11 mouse cellular contexts compared by ENCODE assay signal in genomic region chr10:92307861-92308260, GRCm38 (mm10).
A peak's percentile ranks its signal among the peaks of the same experiment; 100 is the strongest.
DNase-seq lines count a peak whose midpoint lies in the region; ATAC-seq and TF ChIP-seq lines count a peak whose summit lies in the region.
"Had no signal": no experiment of that assay in that cellular context is flagged by ENCODE, and none has a peak within 500 bp of the region (broad histone marks: within the 10 kb centered on the region; RNA-seq: fewer than 3 reads in every experiment).

No protein-coding gene starts in this region.

- no peak overlapping the region for H3K4me2 ChIP-seq in forebrain, postnatal 0 days (ENCODE audit: low read depth)
- H3K4me2 ChIP-seq: neural tube, embryonic 13.5 days had no signal

- ATAC-seq in forebrain, postnatal 0 days: no peak

- DNase-seq in forebrain, postnatal 0 days: peak; percentile 69
- no peak for DNase-seq in forebrain, embryonic 10.5 days (ENCODE audit: extremely low spot score, low spot score)
- DNase-seq in layer of hippocampus, adult 9-10 months (ENCODE audit: low spot score): peak; percentile 77
- no peak for DNase-seq in layer of hippocampus, adult 8-10 months (ENCODE audit: low spot score in 2 of 2)
- peak; percentile 47 for DNase-seq in embryo, embryonic 9.5 days (ENCODE audit: extremely low spot score)
- DNase-seq in spleen, postnatal 10 days (ENCODE audit: low spot score in 2 of 2): no peak
- DNase-seq in cerebellum, adult 9-11 months: no peak
- DNase-seq: thymus, postnatal 4 days had no signal

- H3K27ac ChIP-seq in forebrain, postnatal 0 days (ENCODE audit: low read depth, low read length): no peak overlapping the region
- H3K27ac ChIP-seq in forebrain, embryonic 10.5 days: no peak overlapping the region
- H3K27ac ChIP-seq: neural tube, embryonic 13.5 days had no signal

- no peaks in the 10 kb centered on the region for H3K27me3 ChIP-seq in forebrain, postnatal 0 days (ENCODE audit: insufficient read depth, low read length)
- H3K27me3 ChIP-seq in forebrain, embryonic 10.5 days (ENCODE audit: poor library complexity, severe bottlenecking): no peaks in the 10 kb centered on the region
- H3K27me3 ChIP-seq in E14TG2a.4 (ENCODE audit: insufficient read depth, low read length): no peaks in the 10 kb centered on the region
- H3K27me3 ChIP-seq: neural tube, embryonic 13.5 days had no signal

- no peak overlapping the region for H3K9ac ChIP-seq in forebrain, postnatal 0 days
- H3K9ac ChIP-seq: neural tube, embryonic 13.5 days had no signal

- no peaks in the 10 kb centered on the region for H3K36me3 ChIP-seq in forebrain, postnatal 0 days (ENCODE audit: insufficient read depth)
- no peaks in the 10 kb centered on the region for H3K36me3 ChIP-seq in forebrain, embryonic 10.5 days (replicated peaks)
- H3K36me3 ChIP-seq in E14TG2a.4 (ENCODE audit: insufficient read depth, low read length): no peaks in the 10 kb centered on the region
- H3K36me3 ChIP-seq: G1E; neural tube, embryonic 13.5 days had no signal

- H3K9me3 ChIP-seq in forebrain, postnatal 0 days (ENCODE audit: low read length): no peaks in the 10 kb centered on the region
- no peaks in the 10 kb centered on the region for H3K9me3 ChIP-seq in forebrain, embryonic 10.5 days
- no peaks in the 10 kb centered on the region for H3K9me3 ChIP-seq in E14TG2a.4 (ENCODE audit: low read length)
- H3K9me3 ChIP-seq: neural tube, embryonic 13.5 days had no signal

- WGBS in forebrain, postnatal 0 days: 20% methylated on average over 3 of the region's 3 CpGs
- 42% methylated on average over 3 of the region's 3 CpGs for WGBS in forebrain, embryonic 10.5 days

- peak; percentile 82 for TF ChIP-seq CTCF in forebrain, postnatal 0 days (IDR thresholded peaks at IDR 0.05; ENCODE audit: low read depth)
- peak; percentile 77 for TF ChIP-seq CTCF in E14TG2a.4 (conservative IDR thresholded peaks at IDR 0.05; ENCODE audit: low read length)

- H3K4me1 ChIP-seq in forebrain, postnatal 0 days (ENCODE audit: insufficient read depth): no peaks in the 10 kb centered on the region
- H3K4me1 ChIP-seq in forebrain, embryonic 10.5 days: peaks cover 6% of the 10 kb centered on the region; the same call in 1 of the 2 replicates
- H3K4me1 ChIP-seq in E14TG2a.4 (replicated peaks; ENCODE audit: low read depth, low read length): no peaks in the 10 kb centered on the region
- H3K4me1 ChIP-seq: neural tube, embryonic 13.5 days had no signal

- H3K4me3 ChIP-seq in forebrain, postnatal 0 days (ENCODE audit: low read depth, low read length): no peak overlapping the region
- H3K4me3 ChIP-seq in forebrain, embryonic 10.5 days: no peak overlapping the region
- no peak overlapping the region for H3K4me3 ChIP-seq in E14TG2a.4 (replicated peaks; ENCODE audit: low read length)
- H3K4me3 ChIP-seq: neural tube, embryonic 13.5 days had no signal

Comparison
In these comparisons a context has a peak if more than half of its experiments do, and no peak if none do; other contexts are left out.
1. DNase-seq: peak in forebrain, postnatal 0 days (single experiment), layer of hippocampus, adult 9-10 months (single experiment) and embryo, embryonic 9.5 days (single experiment); none in forebrain, embryonic 10.5 days (single experiment), layer of hippocampus, adult 8-10 months (0 of 2), spleen, postnatal 10 days (0 of 2) and cerebellum, adult 9-11 months (single experiment).